Mouse (Mus musculus) forebrain, embryonic 15.5 days (tissue): ENCODE data around the gene Slc15a3. TPM values are rescaled to one million over a fixed set of nuclear protein-coding genes. Genes with fewer than 3 reads are reported as not detected.

Source experiments
- ATAC-seq: fragments of 200-750 bp; cut with Nextera tagmentation; replicated peaks from 2 replicates; pipeline ENCODE4 v1.8.0; 2017; ENCODE audit warnings: mild to moderate bottlenecking, moderate TSS enrichment, moderate library complexity
- H3K27ac ChIP-seq: fragments of 300-500 bp; sonication (generic); replicated peaks from 2 replicates; pipeline ENCODE4 v1.5.1; 2015; ENCODE audit warnings: mild to moderate bottlenecking, inconsistent platforms
- H3K27me3 ChIP-seq: fragments of 300-500 bp; sonication (generic); 2 replicates; pipeline ENCODE4 v1.6.1; 2015; ENCODE audit warnings: inconsistent platforms
- H3K36me3 ChIP-seq: fragments of 300-500 bp; sonication (generic); 2 replicates; pipeline ENCODE4 v1.6.1; 2015; ENCODE audit warnings: mild to moderate bottlenecking, inconsistent platforms
- H3K4me1 ChIP-seq: fragments of 300-500 bp; sonication (generic); 2 replicates; pipeline ENCODE4 v1.6.1; 2015; ENCODE audit warnings: inconsistent platforms
- H3K4me2 ChIP-seq: fragments of 300-500 bp; sonication (generic); replicated peaks from 2 replicates; pipeline ENCODE4 v1.6.1; 2015; ENCODE audit warnings: mild to moderate bottlenecking, inconsistent platforms
- H3K4me3 ChIP-seq: fragments of 300-500 bp; sonication (generic); 2 replicates; pipeline ENCODE4 v1.5.1; 2015; ENCODE audit warnings: mild to moderate bottlenecking, inconsistent platforms
- H3K9ac ChIP-seq: fragments of 300-500 bp; sonication (generic); replicated peaks from 2 replicates; pipeline ENCODE4 v1.6.1; 2015; ENCODE audit warnings: mild to moderate bottlenecking, inconsistent platforms
- H3K9me3 ChIP-seq: fragments of 300-500 bp; sonication (generic); 2 replicates; pipeline ENCODE4 v1.6.1; 2016; ENCODE audit warnings: inconsistent platforms
- WGBS: fragments of 180-500 bp; shearing (Covaris S2); methylation state at CpG from one replicate; pipeline ENCODE4 v1.1.7; 2015; ENCODE audit warnings: mixed read lengths; 5-methylcytosine and 5-hydroxymethylcytosine counted together
- polyA plus RNA-seq: library from polyadenylated mRNA; unstranded; fragments of >200 nt; fragmentation: Nextera tagmentation; extraction: Ambion mirVana; gene quantifications from 2 replicates; pipeline ENCODE4 v1.2.1, GENCODE M21; 2015

Slc15a3 gene
- polyA plus RNA-seq, 1 experiment from 2014 or later: 0.39 TPM

GRCm38 (mm10) chr19:10808524-10809233, 30.8 kb upstream of the Slc15a3 start:
- peak overlapping the region; percentile 79 for H3K27ac ChIP-seq
- 86% methylated on average over 12 of the region's 12 CpGs for WGBS
- peak; percentile 18; the same call in 1 of the 2 replicates for ATAC-seq

GRCm38 (mm10) chr19:10809428-10810175, 29.9 kb upstream of the Slc15a3 start:
- ATAC-seq: peak; percentile 89
- Histone ChIP-seq H3K4me3 (no peak overlapping the region), H3K9me3 (no peaks in the 10 kb centered on the region), H3K4me1 (peaks cover 20% of the 10 kb centered on the region), H3K4me2 (no peak overlapping the region), H3K27ac (peak overlapping the region; percentile 79), H3K36me3 (no peaks in the 10 kb centered on the region), H3K9ac (no peak overlapping the region), H3K27me3 (no peaks in the 10 kb centered on the region)
- WGBS: 61% methylated on average over 11 of the region's 11 CpGs

More at GRCm38 (mm10) chr19:10808524-10809233, 30.8 kb upstream of the Slc15a3 start:
- no peak overlapping the region for H3K4me2 ChIP-seq
- H3K36me3 ChIP-seq: no peaks in the 10 kb centered on the region
- no peaks in the 10 kb centered on the region for H3K27me3 ChIP-seq
- H3K9ac ChIP-seq: no peak overlapping the region
- peaks cover 20% of the 10 kb centered on the region for H3K4me1 ChIP-seq
- no peak overlapping the region for H3K4me3 ChIP-seq
- no peaks in the 10 kb centered on the region for H3K9me3 ChIP-seq

GRCm38 (mm10) chr19:10810176-10810492, 29.4 kb upstream of the Slc15a3 start:
- ATAC-seq: no peak

GRCm38 (mm10) chr19:10811471-10811870, 28.1 kb upstream of the Slc15a3 start:
- WGBS: 88% methylated on average over 6 of the region's 6 CpGs

More at GRCm38 (mm10) chr19:10810176-10810492, 29.4 kb upstream of the Slc15a3 start:
- Histone ChIP-seq H3K4me3 (no peak overlapping the region), H3K27me3 (no peaks in the 10 kb centered on the region), H3K36me3 (no peaks in the 10 kb centered on the region), H3K27ac (peak overlapping the region; percentile 79), H3K9me3 (no peaks in the 10 kb centered on the region), H3K4me2 (no peak overlapping the region), H3K4me1 (peaks cover 20% of the 10 kb centered on the region), H3K9ac (no peak overlapping the region)
- WGBS: 57% methylated on average over 4 of the region's 4 CpGs

GRCm38 (mm10) chr19:10813039-10813438, 26.5 kb upstream of the Slc15a3 start:
- no peaks in the 10 kb centered on the region for H3K9me3 ChIP-seq
- no peak overlapping the region for H3K9ac ChIP-seq
- H3K27me3 ChIP-seq: no peaks in the 10 kb centered on the region
- H3K4me3 ChIP-seq: no peak overlapping the region
- H3K4me1 ChIP-seq: peaks cover 20% of the 10 kb centered on the region
- no peak overlapping the region for H3K4me2 ChIP-seq
- no peak overlapping the region for H3K27ac ChIP-seq
- H3K36me3 ChIP-seq: no peaks in the 10 kb centered on the region
- ATAC-seq: no peak
- WGBS: 95% methylated on average over 5 of the region's 5 CpGs

More at GRCm38 (mm10) chr19:10811471-10811870, 28.1 kb upstream of the Slc15a3 start:
- H3K9ac ChIP-seq: no peak overlapping the region
- no peaks in the 10 kb centered on the region for H3K9me3 ChIP-seq
- H3K36me3 ChIP-seq: no peaks in the 10 kb centered on the region
- no peak overlapping the region for H3K27ac ChIP-seq
- no peak overlapping the region for H3K4me3 ChIP-seq
- ATAC-seq: no peak
- H3K4me2 ChIP-seq: no peak overlapping the region
- no peaks in the 10 kb centered on the region for H3K27me3 ChIP-seq
- peaks cover 20% of the 10 kb centered on the region for H3K4me1 ChIP-seq

GRCm38 (mm10) chr19:10813905-10814304, 25.6 kb upstream of the Slc15a3 start:
- peaks cover 14% of the 10 kb centered on the region for H3K4me1 ChIP-seq
- no peaks in the 10 kb centered on the region for H3K9me3 ChIP-seq
- no peak overlapping the region for H3K4me2 ChIP-seq
- H3K4me3 ChIP-seq: no peak overlapping the region
- H3K27ac ChIP-seq: no peak overlapping the region
- H3K27me3 ChIP-seq: no peaks in the 10 kb centered on the region
- no peaks in the 10 kb centered on the region for H3K36me3 ChIP-seq
- no peak overlapping the region for H3K9ac ChIP-seq
- 77% methylated on average over 7 of the region's 7 CpGs for WGBS
- no peak for ATAC-seq

GRCm38 (mm10) chr19:10815871-10816270, 23.7 kb upstream of the Slc15a3 start:
- H3K4me2 ChIP-seq: no peak overlapping the region
- H3K9me3 ChIP-seq: no peaks in the 10 kb centered on the region
- H3K27ac ChIP-seq: no peak overlapping the region
- H3K36me3 ChIP-seq: no peaks in the 10 kb centered on the region
- 86% methylated on average over 6 of the region's 6 CpGs for WGBS
- H3K4me3 ChIP-seq: no peak overlapping the region
- no peak overlapping the region for H3K9ac ChIP-seq
- H3K27me3 ChIP-seq: no peaks in the 10 kb centered on the region
- no peak for ATAC-seq
- no peaks in the 10 kb centered on the region for H3K4me1 ChIP-seq

- Histone ChIP-seq H3K27ac (no peak overlapping the region), H3K9me3 (no peaks in the 10 kb centered on the region), H3K27me3 (no peaks in the 10 kb centered on the region), H3K36me3 (no peaks in the 10 kb centered on the region), H3K4me3 (no peak overlapping the region), H3K4me2 (no peak overlapping the region), H3K9ac (no peak overlapping the region), H3K4me1 (no peaks in the 10 kb centered on the region)
- 66% methylated on average over 2 of the region's 2 CpGs for WGBS
- no peak for ATAC-seq
Measured at GRCm38 (mm10) chr19:10816462-10816861, 23.1 kb upstream of the Slc15a3 start.

- no peaks in the 10 kb centered on the region for H3K36me3 ChIP-seq
- H3K4me3 ChIP-seq: no peak overlapping the region
- 29% methylated on average over 17 of the region's 17 CpGs for WGBS
- ATAC-seq: peak; percentile 66; the same call in 1 of the 2 replicates
- H3K9me3 ChIP-seq: no peaks in the 10 kb centered on the region
- no peak overlapping the region for H3K27ac ChIP-seq
- no peak overlapping the region for H3K9ac ChIP-seq
- no peaks in the 10 kb centered on the region for H3K4me1 ChIP-seq
- H3K27me3 ChIP-seq: no peaks in the 10 kb centered on the region
- peak overlapping the region; percentile 11 for H3K4me2 ChIP-seq
Measured at GRCm38 (mm10) chr19:10818217-10818946, 21.1 kb upstream of the Slc15a3 start.

GRCm38 (mm10) chr19:10821319-10821718, 18.2 kb upstream of the Slc15a3 start:
- 73% methylated on average over 7 of the region's 7 CpGs for WGBS
- no peak overlapping the region for H3K27ac ChIP-seq
- no peaks in the 10 kb centered on the region for H3K27me3 ChIP-seq
- no peaks in the 10 kb centered on the region for H3K9me3 ChIP-seq
- no peaks in the 10 kb centered on the region for H3K4me1 ChIP-seq
- no peak overlapping the region for H3K4me3 ChIP-seq
- no peak for ATAC-seq
- H3K36me3 ChIP-seq: no peaks in the 10 kb centered on the region
- no peak overlapping the region for H3K9ac ChIP-seq
- H3K4me2 ChIP-seq: no peak overlapping the region

GRCm38 (mm10) chr19:10822534-10822933, 17.0 kb upstream of the Slc15a3 start:
- no peak for ATAC-seq
- no peak overlapping the region for H3K27ac ChIP-seq
- WGBS: 96% methylated on average over 4 of the region's 4 CpGs
- H3K9ac ChIP-seq: no peak overlapping the region
- no peak overlapping the region for H3K4me3 ChIP-seq
- H3K9me3 ChIP-seq: no peaks in the 10 kb centered on the region
- no peaks in the 10 kb centered on the region for H3K27me3 ChIP-seq
- no peak overlapping the region for H3K4me2 ChIP-seq
- H3K4me1 ChIP-seq: no peaks in the 10 kb centered on the region
- no peaks in the 10 kb centered on the region for H3K36me3 ChIP-seq

- Histone ChIP-seq H3K4me3 (no peak overlapping the region), H3K9ac (no peak overlapping the region), H3K36me3 (no peaks in the 10 kb centered on the region), H3K4me1 (no peaks in the 10 kb centered on the region), H3K9me3 (no peaks in the 10 kb centered on the region), H3K27ac (no peak overlapping the region), H3K4me2 (no peak overlapping the region), H3K27me3 (no peaks in the 10 kb centered on the region)
- 91% methylated on average over 7 of the region's 7 CpGs for WGBS
- ATAC-seq: no peak
Measured at GRCm38 (mm10) chr19:10824061-10824460, 15.5 kb upstream of the Slc15a3 start.
